Mouse (Mus musculus) cerebellum, adult 11-12 months (tissue): ENCODE measurements around the gene Dusp3.
A peak's percentile ranks its signal among the peaks of the same experiment; 100 is the strongest.
"Not testable (repeated sequence)": the region's sequence is repeated elsewhere in the genome, so short reads cannot be mapped to it uniquely, and the experiment has no call there.

Source experiments
- DNase-seq: peaks from one replicate; pipeline ENCODE4 v3.0.0; 2022

Gene Dusp3

GRCm38 (mm10) chr11:102010140-102010539 is 23.3 kb upstream of the Dusp3 start:
- peak; percentile 89 for DNase-seq

GRCm38 (mm10) chr11:102008954-102009637 is 22.3 kb upstream of the Dusp3 start:
- DNase-seq: no peak

- peak; percentile 39 for DNase-seq
Observed at GRCm38 (mm10) chr11:102008372-102008771, 21.6 kb upstream of the Dusp3 start.

GRCm38 (mm10) chr11:102006688-102007087 is 19.9 kb upstream of the Dusp3 start:
- DNase-seq: no peak

GRCm38 (mm10) chr11:102006271-102006670 is 19.5 kb upstream of the Dusp3 start:
- DNase-seq: no peak

- DNase-seq: no peak
Observed at GRCm38 (mm10) chr11:102004251-102004650, 17.4 kb upstream of the Dusp3 start.

GRCm38 (mm10) chr11:101999466-101999865 is 12.7 kb upstream of the Dusp3 start:
- DNase-seq: no peak

GRCm38 (mm10) chr11:101998258-101998657 is 11.4 kb upstream of the Dusp3 start:
- DNase-seq: no peak

- DNase-seq: no peak
Observed at GRCm38 (mm10) chr11:101995938-101996337, 9.1 kb upstream of the Dusp3 start.

GRCm38 (mm10) chr11:101994100-101994499 is 7.3 kb upstream of the Dusp3 start:
- no peak for DNase-seq

GRCm38 (mm10) chr11:101992411-101992810 is 5.6 kb upstream of the Dusp3 start:
- DNase-seq: no peak

- DNase-seq: no peak
Observed at GRCm38 (mm10) chr11:101991813-101992212, 5.0 kb upstream of the Dusp3 start.

GRCm38 (mm10) chr11:101990244-101990643 is 3.4 kb upstream of the Dusp3 start:
- DNase-seq: no peak

- DNase-seq: peak; percentile 85
Observed at GRCm38 (mm10) chr11:101985990-101986389, 823 bp downstream of the Dusp3 start.

GRCm38 (mm10) chr11:101985450-101985849 is 1.4 kb downstream of the Dusp3 start:
- not testable (repeated sequence) for DNase-seq

- DNase-seq: peak; percentile 96
Observed at GRCm38 (mm10) chr11:101984054-101985025, 2.5 kb downstream of the Dusp3 start, which contains the start of gene Cfap97d1. Cfap97d1 (plus strand) TSS chr11:101984279.

GRCm38 (mm10) chr11:101983431-101983921 is 3.3 kb downstream of the Dusp3 start:
- DNase-seq: peak; percentile 45

- DNase-seq: peak; percentile 49
Observed at GRCm38 (mm10) chr11:101982981-101983411, 3.8 kb downstream of the Dusp3 start.

GRCm38 (mm10) chr11:101981850-101982249 is 5.0 kb downstream of the Dusp3 start:
- peak; percentile 39 for DNase-seq

- peak; percentile 51 for DNase-seq
Observed at GRCm38 (mm10) chr11:101980603-101981157, 6.1 kb downstream of the Dusp3 start.

GRCm38 (mm10) chr11:101979140-101979539 is 7.7 kb downstream of the Dusp3 start:
- peak; percentile 49 for DNase-seq

GRCm38 (mm10) chr11:101976949-101977348 is 9.9 kb downstream of the Dusp3 start:
- no peak for DNase-seq

GRCm38 (mm10) chr11:101974923-101975322 is 11.9 kb downstream of the Dusp3 start:
- DNase-seq: no peak
